Mouse (Mus musculus): ENCODE data around the gene C2cd2. TPM values are rescaled to one million over a fixed set of nuclear protein-coding genes. Genes with fewer than 3 reads are reported as not detected.

The C2cd2 gene
- polyA plus RNA-seq, 1 experiment from 2014 or later, result 11.7 TPM

- H3K9me3 ChIP-seq, result no peaks in the 10 kb centered on the region
- H3K4me3 ChIP-seq, result no peak overlapping the region
- H3K27ac ChIP-seq, result no peak overlapping the region
- WGBS, result 88% methylated on average over 6 of the region's 6 CpGs
- H3K4me1 ChIP-seq, result no peaks in the 10 kb centered on the region
- no peaks in the 10 kb centered on the region for H3K27me3 ChIP-seq (ENCODE audit: poor library complexity, severe bottlenecking)
- DNase-seq (ENCODE audit: extremely low spot score, low spot score), result no peak
- no peaks in the 10 kb centered on the region for H3K36me3 ChIP-seq (replicated peaks)
These were observed 54.9 kb downstream of the C2cd2 start for GRCm38 (mm10) chr16:97907496-97907895.

- no peak overlapping the region for H3K27ac ChIP-seq
- H3K36me3 ChIP-seq (replicated peaks), result no peaks in the 10 kb centered on the region
- no peak for DNase-seq (ENCODE audit: extremely low spot score, low spot score)
- H3K27me3 ChIP-seq (ENCODE audit: poor library complexity, severe bottlenecking), result no peaks in the 10 kb centered on the region
- H3K4me3 ChIP-seq, result no peak overlapping the region
- H3K4me1 ChIP-seq, result no peaks in the 10 kb centered on the region
- no peaks in the 10 kb centered on the region for H3K9me3 ChIP-seq
These were observed 56.1 kb downstream of the C2cd2 start for GRCm38 (mm10) chr16:97906337-97906736.

- no peak for DNase-seq (ENCODE audit: extremely low spot score, low spot score)
- H3K4me1 ChIP-seq, result no peaks in the 10 kb centered on the region
- WGBS, result 73% methylated on average over 2 of the region's 2 CpGs
- H3K27ac ChIP-seq, result no peak overlapping the region
- H3K36me3 ChIP-seq (replicated peaks), result no peaks in the 10 kb centered on the region
- no peaks in the 10 kb centered on the region for H3K9me3 ChIP-seq
- H3K4me3 ChIP-seq, result no peak overlapping the region
- H3K27me3 ChIP-seq (ENCODE audit: poor library complexity, severe bottlenecking), result no peaks in the 10 kb centered on the region
These were observed 56.9 kb downstream of the C2cd2 start for GRCm38 (mm10) chr16:97905449-97905991.

GRCm38 (mm10) chr16:97904035-97904434 lies 58.4 kb downstream of the C2cd2 start:
- Histone ChIP-seq H3K27me3 (ENCODE audit: poor library complexity, severe bottlenecking) (no peaks in the 10 kb centered on the region), H3K27ac (no peak overlapping the region), H3K9me3 (no peaks in the 10 kb centered on the region), H3K4me3 (no peak overlapping the region), H3K4me1 (no peaks in the 10 kb centered on the region), H3K36me3 (replicated peaks) (no peaks in the 10 kb centered on the region)
- no peak for DNase-seq (ENCODE audit: extremely low spot score, low spot score)
- 82% methylated on average over 3 of the region's 3 CpGs for WGBS

GRCm38 (mm10) chr16:97897346-97898024 lies 64.9 kb downstream of the C2cd2 start:
- Histone ChIP-seq H3K4me3 (no peak overlapping the region), H3K27me3 (ENCODE audit: poor library complexity, severe bottlenecking) (no peaks in the 10 kb centered on the region), H3K27ac (no peak overlapping the region), H3K36me3 (replicated peaks) (no peaks in the 10 kb centered on the region), H3K9me3 (no peaks in the 10 kb centered on the region), H3K4me1 (peaks cover 9% of the 10 kb centered on the region)
- DNase-seq (ENCODE audit: extremely low spot score, low spot score), result no peak
- 84% methylated on average over 5 of the region's 5 CpGs for WGBS

- Histone ChIP-seq H3K36me3 (replicated peaks) (0 out of 2 replicates have a peak, but pooled peaks cover 7% of the 10 kb centered on the region), H3K27me3 (ENCODE audit: poor library complexity, severe bottlenecking) (no peaks in the 10 kb centered on the region), H3K4me1 (no peaks in the 10 kb centered on the region), H3K9me3 (no peaks in the 10 kb centered on the region), H3K4me3 (no peak overlapping the region), H3K27ac (no peak overlapping the region)
- no peak for DNase-seq (ENCODE audit: extremely low spot score, low spot score)
These were observed 74.6 kb downstream of the C2cd2 start for GRCm38 (mm10) chr16:97887762-97888161.

GRCm38 (mm10) chr16:97883696-97884095 lies 78.7 kb downstream of the C2cd2 start:
- H3K36me3 ChIP-seq (replicated peaks), result 0 out of 2 replicates have a peak, but pooled peaks cover 3% of the 10 kb centered on the region
- H3K27me3 ChIP-seq (ENCODE audit: poor library complexity, severe bottlenecking), result no peaks in the 10 kb centered on the region
- no peaks in the 10 kb centered on the region for H3K4me1 ChIP-seq
- H3K9me3 ChIP-seq, result no peaks in the 10 kb centered on the region
- no peak overlapping the region for H3K4me3 ChIP-seq
- WGBS, result 91% methylated on average over 1 of the region's 1 CpGs
- no peak for DNase-seq (ENCODE audit: extremely low spot score, low spot score)
- H3K27ac ChIP-seq, result no peak overlapping the region

GRCm38 (mm10) chr16:97882891-97883290 lies 79.5 kb downstream of the C2cd2 start:
- no peak for DNase-seq (ENCODE audit: extremely low spot score, low spot score)
- Histone ChIP-seq H3K4me1 (no peaks in the 10 kb centered on the region), H3K9me3 (no peaks in the 10 kb centered on the region), H3K27ac (no peak overlapping the region), H3K27me3 (ENCODE audit: poor library complexity, severe bottlenecking) (no peaks in the 10 kb centered on the region), H3K36me3 (replicated peaks) (0 out of 2 replicates have a peak, but pooled peaks cover 3% of the 10 kb centered on the region), H3K4me3 (no peak overlapping the region)

GRCm38 (mm10) chr16:97879134-97879533 lies 83.3 kb downstream of the C2cd2 start:
- 81% methylated on average over 1 of the region's 1 CpGs for WGBS
- Histone ChIP-seq H3K27me3 (ENCODE audit: poor library complexity, severe bottlenecking) (no peaks in the 10 kb centered on the region), H3K9me3 (no peaks in the 10 kb centered on the region), H3K4me1 (no peaks in the 10 kb centered on the region), H3K36me3 (replicated peaks) (peaks cover 12% of the 10 kb centered on the region; the same call in 1 of the 2 replicates), H3K27ac (no peak overlapping the region), H3K4me3 (no peak overlapping the region)
- DNase-seq (ENCODE audit: extremely low spot score, low spot score), result peak; percentile 29

GRCm38 (mm10) chr16:97877502-97877901 lies 84.9 kb downstream of the C2cd2 start:
- DNase-seq (ENCODE audit: extremely low spot score, low spot score), result no peak
- Histone ChIP-seq H3K36me3 (replicated peaks) (peaks cover 14% of the 10 kb centered on the region; the same call in 1 of the 2 replicates), H3K27ac (no peak overlapping the region), H3K9me3 (no peaks in the 10 kb centered on the region), H3K4me1 (no peaks in the 10 kb centered on the region), H3K27me3 (ENCODE audit: poor library complexity, severe bottlenecking) (no peaks in the 10 kb centered on the region), H3K4me3 (no peak overlapping the region)
- WGBS, result 95% methylated on average over 3 of the region's 3 CpGs

- H3K36me3 ChIP-seq (replicated peaks), result peaks cover 14% of the 10 kb centered on the region; the same call in 1 of the 2 replicates
- no peaks in the 10 kb centered on the region for H3K27me3 ChIP-seq (ENCODE audit: poor library complexity, severe bottlenecking)
- DNase-seq (ENCODE audit: extremely low spot score, low spot score), result no peak
- H3K4me3 ChIP-seq, result no peak overlapping the region
- H3K27ac ChIP-seq, result no peak overlapping the region
- no peaks in the 10 kb centered on the region for H3K4me1 ChIP-seq
- WGBS, result 84% methylated on average over 4 of the region's 4 CpGs
- no peaks in the 10 kb centered on the region for H3K9me3 ChIP-seq
These were observed 87.3 kb downstream of the C2cd2 start for GRCm38 (mm10) chr16:97875101-97875500.

- H3K4me3 ChIP-seq, result no peak overlapping the region
These were observed 88.0 kb downstream of the C2cd2 start for GRCm38 (mm10) chr16:97874376-97874775.

GRCm38 (mm10) chr16:97872657-97873056 lies 89.7 kb downstream of the C2cd2 start:
- Histone ChIP-seq H3K36me3 (replicated peaks) (peaks cover 25% of the 10 kb centered on the region), H3K4me1 (no peaks in the 10 kb centered on the region), H3K27ac (no peak overlapping the region), H3K4me3 (no peak overlapping the region), H3K27me3 (ENCODE audit: poor library complexity, severe bottlenecking) (no peaks in the 10 kb centered on the region), H3K9me3 (no peaks in the 10 kb centered on the region)
- WGBS, result 75% methylated on average over 5 of the region's 5 CpGs
- no peak for DNase-seq (ENCODE audit: extremely low spot score, low spot score)

More at GRCm38 (mm10) chr16:97874376-97874775, 88.0 kb downstream of the C2cd2 start:
- Histone ChIP-seq H3K9me3 (no peaks in the 10 kb centered on the region), H3K27ac (no peak overlapping the region), H3K36me3 (replicated peaks) (peaks cover 14% of the 10 kb centered on the region; the same call in 1 of the 2 replicates), H3K4me1 (no peaks in the 10 kb centered on the region), H3K27me3 (ENCODE audit: poor library complexity, severe bottlenecking) (no peaks in the 10 kb centered on the region)
- DNase-seq (ENCODE audit: extremely low spot score, low spot score), result no peak
- 64% methylated on average over 1 of the region's 1 CpGs for WGBS
